In the genomic region with DNA sequence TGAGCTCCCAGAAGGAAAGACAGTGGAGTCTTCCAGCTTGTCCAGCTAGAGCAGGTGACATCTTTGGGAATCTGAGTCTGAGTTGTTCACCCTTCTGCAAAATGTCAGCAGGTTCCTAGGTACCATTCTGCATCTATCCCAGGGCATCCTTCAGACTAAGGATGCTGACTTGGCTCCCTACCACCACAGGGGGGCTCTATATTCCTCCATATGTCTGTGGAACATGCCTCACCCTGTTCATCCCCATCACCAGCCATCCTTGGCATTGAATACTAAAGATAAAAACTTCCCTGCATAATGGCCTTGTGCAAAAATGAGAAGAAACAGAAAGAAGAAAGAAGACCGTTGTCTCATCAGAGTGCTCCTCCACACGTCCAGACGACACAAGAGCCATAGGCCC, we compare ENCODE assay signal across 14 mouse cellular contexts. TPM values are rescaled to one million over a fixed set of nuclear protein-coding genes. Genes with fewer than 3 reads are reported as not detected.
DNase-seq lines count a peak whose midpoint lies in the region; ATAC-seq and TF ChIP-seq lines count a peak whose summit lies in the region.
"Had no signal": no experiment of that assay in that cellular context is flagged by ENCODE, and none has a peak within 500 bp of the region (broad histone marks: within the 10 kb centered on the region; RNA-seq: fewer than 3 reads in every experiment).

No protein-coding gene starts in this region.

- H3K79me3 ChIP-seq in C2C12 (ENCODE audit: low read depth): no peaks in the 10 kb centered on the region

- DNase-seq in kidney, postnatal 0 days (ENCODE audit: low spot score): peak; percentile 47
- DNase-seq in kidney, adult 9 months: no peak
- peak; percentile 31 for DNase-seq in adipocyte (ENCODE audit: low spot score)
- DNase-seq in c-Kit-positive CD71-positive TER-119-positive erythroid progenitor cells, embryonic 14.5 days (ENCODE audit: low spot score): no peak
- DNase-seq: cerebellum, adult 9-11 months; kidney, adult 18-20 months; layer of hippocampus, adult 9-11 months; left cerebral cortex, postnatal 4 days; thymus, postnatal 4 days had no signal

- H3K9ac ChIP-seq in kidney, postnatal 0 days (ENCODE audit: low read depth, low read length): no peak overlapping the region
- H3K9ac ChIP-seq in hindbrain, embryonic 16.5 days (ENCODE audit: low read depth, low read length): no peak overlapping the region
- H3K9ac ChIP-seq: liver, embryonic 14.5 days; neural tube, embryonic 12.5 days had no signal

- ATAC-seq in kidney, postnatal 0 days (replicated peaks; ENCODE audit: low FRiP score, low read depth): no peak
- ATAC-seq in hindbrain, embryonic 16.5 days: peak; percentile 66; the same call in 1 of the 2 replicates
- no peak for ATAC-seq in frontal cortex, adult (ENCODE audit: low TSS enrichment)

- WGBS in kidney, postnatal 0 days: 75% methylated on average over 3 of the region's 3 CpGs
- WGBS in hindbrain, embryonic 16.5 days: 73% methylated on average over 3 of the region's 3 CpGs

- no peaks in the 10 kb centered on the region for H3K79me2 ChIP-seq in C2C12 (ENCODE audit: control insufficient read depth, insufficient read depth)

- no peak overlapping the region for H3K4me3 ChIP-seq in kidney, postnatal 0 days (replicated peaks; ENCODE audit: low read depth, low read length)
- H3K4me3 ChIP-seq in C2C12 (ENCODE audit: insufficient read depth, poor library complexity, severe bottlenecking): no peak overlapping the region
- H3K4me3 ChIP-seq in hindbrain, embryonic 16.5 days (ENCODE audit: low read length): no peak overlapping the region
- H3K4me3 ChIP-seq: neural tube, embryonic 12.5 days had no signal

- TF ChIP-seq CTCF in kidney, postnatal 0 days (IDR thresholded peaks at IDR 0.05; ENCODE audit: low read depth): peak; percentile 56
- peak; percentile 11 for TF ChIP-seq CTCF in C2C12 (IDR thresholded peaks at IDR 0.05; ENCODE audit: control insufficient read depth, insufficient read depth, insufficient read length)

- H3K4me1 ChIP-seq in kidney, postnatal 0 days (replicated peaks; ENCODE audit: insufficient read depth, low read length): no peaks in the 10 kb centered on the region
- no peaks in the 10 kb centered on the region for H3K4me1 ChIP-seq in hindbrain, embryonic 16.5 days (ENCODE audit: control insufficient read depth, insufficient read depth, low read depth, low read length)
- H3K4me1 ChIP-seq: neural tube, embryonic 12.5 days had no signal

- H3K27ac ChIP-seq in kidney, postnatal 0 days: no peak overlapping the region
- H3K27ac ChIP-seq in hindbrain, embryonic 16.5 days (ENCODE audit: low read depth, low read length): no peak overlapping the region
- H3K27ac ChIP-seq: liver, embryonic 14.5 days; neural tube, embryonic 12.5 days had no signal

- H3K36me3 ChIP-seq in kidney, postnatal 0 days (ENCODE audit: insufficient read depth, low read length): no peaks in the 10 kb centered on the region
- no peaks in the 10 kb centered on the region for H3K36me3 ChIP-seq in C2C12 (ENCODE audit: control insufficient read depth, insufficient read depth)
- H3K36me3 ChIP-seq in hindbrain, embryonic 16.5 days (ENCODE audit: control insufficient read depth, insufficient read depth, low read length): no peaks in the 10 kb centered on the region
- H3K36me3 ChIP-seq: neural tube, embryonic 12.5 days had no signal

- no peak overlapping the region for H3K4me2 ChIP-seq in kidney, postnatal 0 days (ENCODE audit: low read length)
- no peak overlapping the region for H3K4me2 ChIP-seq in hindbrain, embryonic 16.5 days (ENCODE audit: low read length)
- H3K4me2 ChIP-seq: neural tube, embryonic 12.5 days had no signal

- no peaks in the 10 kb centered on the region for H3K27me3 ChIP-seq in kidney, postnatal 0 days (ENCODE audit: insufficient read depth, low read length)
- H3K27me3 ChIP-seq in C2C12 (ENCODE audit: control insufficient read depth, insufficient read depth, insufficient read length): no peaks in the 10 kb centered on the region
- H3K27me3 ChIP-seq in hindbrain, embryonic 16.5 days (replicated peaks; ENCODE audit: control insufficient read depth, insufficient read depth, low read length): no peaks in the 10 kb centered on the region
- H3K27me3 ChIP-seq: neural tube, embryonic 12.5 days had no signal

- no peak overlapping the region for H3ac ChIP-seq in C2C12 (ENCODE audit: control insufficient read depth, insufficient read length, low read depth)

- H3K9me3 ChIP-seq in kidney, postnatal 0 days (replicated peaks; ENCODE audit: low read length): no peaks in the 10 kb centered on the region
- H3K9me3 ChIP-seq in hindbrain, embryonic 16.5 days (ENCODE audit: control insufficient read depth, low read length): no peaks in the 10 kb centered on the region
- H3K9me3 ChIP-seq: neural tube, embryonic 12.5 days had no signal

TF ChIP-seq in C2C12, 6 proteins besides CTCF, POLR2A, EP300 and RAD21:
- TF ChIP-seq FOSL1 (IDR thresholded peaks at IDR 0.05; ENCODE audit: insufficient read depth, low read length, poor library complexity, severe bottlenecking) (no peak), MYOD1 (IDR thresholded peaks at IDR 0.05; ENCODE audit: control insufficient read depth, insufficient read length, low read depth) (no peak), MAX (IDR thresholded peaks at IDR 0.05) (no peak), MYOG (IDR thresholded peaks at IDR 0.05; ENCODE audit: control insufficient read depth, extremely low read depth, insufficient read length) (no peak), USF1 (IDR thresholded peaks at IDR 0.05; ENCODE audit: low read depth) (no peak), CEBPB (IDR thresholded peaks at IDR 0.05; ENCODE audit: low read depth) (no peak)

RNA-seq across cellular contexts. Expression of a gene that starts 7.2 kb away (rescaled TPM):
- polyA plus RNA-seq in kidney, postnatal 0 days (2015; fragmentation: Nextera tagmentation; extraction: Ambion mirVana): 12.6 and 13.1 TPM in 2 replicates
- polyA plus RNA-seq in C2C12 (2012; fragmentation: generic; extraction: Trizol): 10.3 TPM
- 4.7 and 5.9 TPM in 2 replicates for polyA plus RNA-seq in hindbrain, embryonic 16.5 days (2015; fragmentation: Nextera tagmentation; extraction: Ambion mirVana)

RNA-seq across cellular contexts. Expression of a gene that starts 36.0 kb away (rescaled TPM):
- 27.6 and 31.2 TPM in 2 replicates for polyA plus RNA-seq in kidney, postnatal 0 days (2015; fragmentation: Nextera tagmentation; extraction: Ambion mirVana)
- 25.6 TPM for polyA plus RNA-seq in C2C12 (2012; fragmentation: generic; extraction: Trizol)
- 12.8 and 23.9 TPM in 2 replicates for polyA plus RNA-seq in hindbrain, embryonic 16.5 days (2015; fragmentation: Nextera tagmentation; extraction: Ambion mirVana)

Comparison
In these comparisons a context has a peak if more than half of its experiments do, and no peak if none do; other contexts are left out.
1. DNase-seq: peak in kidney, postnatal 0 days (single experiment) and adipocyte (single experiment); none in kidney, adult 9 months (single experiment) and c-Kit-positive CD71-positive TER-119-positive erythroid progenitor cells, embryonic 14.5 days (single experiment).